Mouse (Mus musculus): Measurements from ENCODE around the gene Carmil2.

Gene Carmil2

GRCm38 (mm10) chr8:105722861-105723260 lies 36.8 kb downstream of the Carmil2 start:
- DNase-seq (ENCODE audit: low spot score in 2 of 2): no peak

- no peak for DNase-seq (ENCODE audit: low spot score in 2 of 2)
These were observed 39.7 kb downstream of the Carmil2 start for GRCm38 (mm10) chr8:105725726-105726125.

GRCm38 (mm10) chr8:105727397-105728124 lies 41.5 kb downstream of the Carmil2 start:
- no peak for DNase-seq (ENCODE audit: low spot score in 2 of 2)

GRCm38 (mm10) chr8:105732186-105732585 lies 46.1 kb downstream of the Carmil2 start:
- DNase-seq (ENCODE audit: low spot score in 2 of 2): no peak

GRCm38 (mm10) chr8:105739216-105739615 lies 53.1 kb downstream of the Carmil2 start:
- DNase-seq (ENCODE audit: low spot score in 2 of 2): no peak

- DNase-seq (ENCODE audit: low spot score in 2 of 2): no peak
These were observed 57.2 kb downstream of the Carmil2 start for GRCm38 (mm10) chr8:105743301-105743700.
